ENCODE assay signal across 13 mouse cellular contexts in the genomic region with DNA sequence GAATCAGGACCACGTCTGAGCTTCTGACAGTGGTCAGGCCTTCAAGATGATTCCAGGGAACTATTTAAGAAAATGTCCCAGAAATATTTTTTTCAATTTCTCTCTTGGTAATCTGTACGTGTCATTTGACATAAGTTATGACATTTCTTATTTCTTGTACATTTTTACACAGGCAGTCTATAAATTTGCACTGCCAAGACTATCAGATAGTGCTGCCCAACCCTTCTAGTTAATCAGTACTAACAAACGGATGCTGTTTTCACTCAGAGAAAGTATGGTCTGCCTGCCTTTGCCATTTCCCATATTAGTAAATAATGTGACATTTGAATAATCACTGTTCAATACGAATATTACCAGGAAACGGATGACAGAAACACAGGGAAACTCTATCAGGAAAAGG. TPM values are rescaled to one million over a fixed set of nuclear protein-coding genes. Genes with fewer than 3 reads are reported as not detected.
DNase-seq lines count a peak whose midpoint lies in the region; ATAC-seq and TF ChIP-seq lines count a peak whose summit lies in the region.
"Had no signal": no experiment of that assay in that cellular context is flagged by ENCODE, and none has a peak within 500 bp of the region (broad histone marks: within the 10 kb centered on the region; RNA-seq: fewer than 3 reads in every experiment).

No protein-coding gene starts in this region.

- intact Hi-C loops in left cerebral cortex, adult 2 months (cut with DNase I): loop anchor here (5.0 kb wide), 1 partner anchor 61 kb away; the partner anchor contains the start of gene Hpf1
- intact Hi-C loops in left cerebral cortex, postnatal 36 days (cut with DNase I): loop anchor here (10.0 kb wide), 1 partner anchor 318 kb away; the partner anchor contains the start of gene Mfap3l

- peak overlapping the region; percentile 58 for H3K9ac ChIP-seq in liver, embryonic 12.5 days
- H3K9ac ChIP-seq: lung, embryonic 15.5 days had no signal

- H3K36me3 ChIP-seq in erythroblast, embryonic 14.5 days (ENCODE audit: control insufficient read depth): peaks cover 31% of the 10 kb centered on the region
- no peaks in the 10 kb centered on the region for H3K36me3 ChIP-seq in liver, embryonic 12.5 days
- H3K36me3 ChIP-seq in myocyte (ENCODE audit: control insufficient read depth, insufficient read depth): no peaks in the 10 kb centered on the region
- H3K36me3 ChIP-seq: lung, embryonic 15.5 days had no signal

- H3ac ChIP-seq in myocyte (ENCODE audit: control insufficient read depth, insufficient read length): no peak overlapping the region

- peak overlapping the region; percentile 90 for H3K4me3 ChIP-seq in erythroblast, embryonic 14.5 days (replicated peaks)
- H3K4me3 ChIP-seq in left cerebral cortex, adult 2 months: peak overlapping the region; percentile 54; the same call in 1 of the 2 replicates
- peak overlapping the region; percentile 56 for H3K4me3 ChIP-seq in liver, embryonic 12.5 days
- H3K4me3 ChIP-seq in myocyte: peak overlapping the region; percentile 45
- H3K4me3 ChIP-seq: lung, embryonic 15.5 days had no signal

- ATAC-seq in erythroblast, adult 5-6 weeks (replicated peaks; ENCODE audit: low FRiP score, poor library complexity, severe bottlenecking): no peak
- no peak for ATAC-seq in liver, embryonic 12.5 days

- H3K79me2 ChIP-seq in myocyte (ENCODE audit: control insufficient read depth, insufficient read depth): peaks cover 85% of the 10 kb centered on the region

- no peak for TF ChIP-seq CTCF in left cerebral cortex, adult 2 months (IDR thresholded peaks at IDR 0.05)

- no peak for TF ChIP-seq POLR2A in myocyte (IDR thresholded peaks at IDR 0.05; ENCODE audit: insufficient read length, low read depth)

- no peak overlapping the region for H3K27ac ChIP-seq in left cerebral cortex, adult 2 months
- peak overlapping the region; percentile 86 for H3K27ac ChIP-seq in liver, embryonic 12.5 days
- H3K27ac ChIP-seq: lung, embryonic 15.5 days had no signal

- H3K4me1 ChIP-seq in erythroblast, embryonic 14.5 days (ENCODE audit: control insufficient read depth): peaks cover 79% of the 10 kb centered on the region
- H3K4me1 ChIP-seq in liver, embryonic 12.5 days: peaks cover 64% of the 10 kb centered on the region

- no peak for DNase-seq in left cerebral cortex, adult 2 months (ENCODE audit: extremely low spot score in 1 of 2, low spot score in 2 of 2)
- no peak for DNase-seq in left cerebral cortex, postnatal 36 days (ENCODE audit: low spot score in 2 of 2)
- DNase-seq in frontal cortex, postnatal 14 days (ENCODE audit: low spot score in 2 of 2): no peak
- DNase-seq in cerebellum, postnatal 25 days: no peak
- DNase-seq: adrenal gland, adult 8-10 months; gastrocnemius, postnatal 25 days; kidney, adult 2 months; right cerebral cortex, adult 18-20 months had no signal

- no peaks in the 10 kb centered on the region for H3K9me3 ChIP-seq in erythroblast, embryonic 14.5 days (ENCODE audit: control insufficient read depth, low read length)
- H3K9me3 ChIP-seq in liver, embryonic 12.5 days (replicated peaks): no peaks in the 10 kb centered on the region
- H3K9me3 ChIP-seq: lung, embryonic 15.5 days had no signal

- H3K4me2 ChIP-seq in liver, embryonic 12.5 days: peak overlapping the region; percentile 67
- H3K4me2 ChIP-seq in myocyte (ENCODE audit: low read depth): peak overlapping the region; percentile 72
- H3K4me2 ChIP-seq: lung, embryonic 15.5 days had no signal

- WGBS in liver, embryonic 12.5 days (ENCODE audit: insufficient replicate concordance): 32% methylated on average over 5 of the region's 5 CpGs

- H3K27me3 ChIP-seq in erythroblast, embryonic 14.5 days (ENCODE audit: control insufficient read depth): no peaks in the 10 kb centered on the region
- H3K27me3 ChIP-seq in liver, embryonic 12.5 days (replicated peaks): no peaks in the 10 kb centered on the region
- no peaks in the 10 kb centered on the region for H3K27me3 ChIP-seq in myocyte (ENCODE audit: control insufficient read depth, insufficient read depth, insufficient read length)
- H3K27me3 ChIP-seq: lung, embryonic 15.5 days had no signal

TF ChIP-seq in myocyte, 11 proteins besides CTCF, POLR2A, EP300 and RAD21:
- TF ChIP-seq MYOD1 (IDR thresholded peaks at IDR 0.05; ENCODE audit: control insufficient read depth in 1 of 3, insufficient read length in 2 of 3, low read depth in 2 of 3) (no peak), TCF3 (IDR thresholded peaks at IDR 0.05; ENCODE audit: insufficient read length, low read depth) (no peak), MAX (IDR thresholded peaks at IDR 0.05; ENCODE audit: low read depth) (no peak), USF1 (IDR thresholded peaks at IDR 0.05; ENCODE audit: low read depth) (no peak), MYOG (IDR thresholded peaks at IDR 0.05; ENCODE audit: control insufficient read depth in 1 of 3, insufficient read depth in 1 of 3, insufficient read length in 2 of 3, low read depth in 2 of 3) (no peak), E2F4 (IDR thresholded peaks at IDR 0.05; ENCODE audit: insufficient read depth) (no peak), SRF (IDR thresholded peaks at IDR 0.05; ENCODE audit: control insufficient read depth, insufficient read length, low read depth) (no peak), TCF12 (IDR thresholded peaks at IDR 0.05; ENCODE audit: insufficient read depth, poor library complexity, severe bottlenecking) (no peak), CEBPB (IDR thresholded peaks at IDR 0.05; ENCODE audit: insufficient read depth, poor library complexity, severe bottlenecking) (no peak), REST (IDR thresholded peaks at IDR 0.05; ENCODE audit: insufficient read depth, insufficient read length) (no peak), POLR2AphosphoS2 (IDR thresholded peaks at IDR 0.05; ENCODE audit: insufficient read length, low read depth) (no peak)

RNA-seq across cellular contexts. Expression of gene Clcn3, which starts 30.3 kb away (rescaled TPM):
- 3.7 and 4.2 TPM in 2 replicates for polyA plus RNA-seq in erythroblast, embryonic 14.5 days (2012)
- 710 and 760 TPM in 2 replicates for total RNA-seq in erythroblast, adult 5-6 weeks (2015; ENCODE audit: low replicate concordance)
- 1,348 and 1,485 TPM in 2 replicates for total RNA-seq in erythroblast, adult 5-6 weeks (2017; ENCODE audit: low replicate concordance)
- total RNA-seq in left cerebral cortex, adult 2 months (2021): 100 to 1,000 TPM; 122 to 132 TPM
- total RNA-seq in left cerebral cortex, postnatal 36 days (2021): 100 to 1,000 TPM; 132 to 133 TPM
- polyA plus RNA-seq in liver, embryonic 12.5 days (2016; fragmentation: Nextera tagmentation; extraction: Ambion mirVana): 43.8 and 44.9 TPM in 2 replicates
- polyA plus RNA-seq in myocyte (2012; fragmentation: generic; extraction: Trizol): 6.8 TPM

RNA-seq across cellular contexts. Expression of gene Nek1, which starts 40.2 kb away (rescaled TPM):
- polyA plus RNA-seq in erythroblast, embryonic 14.5 days (2012): 0.06 and 0.07 TPM in 2 replicates
- 8.1 and 11.5 TPM in 2 replicates for total RNA-seq in erythroblast, adult 5-6 weeks (2015; ENCODE audit: low replicate concordance)
- total RNA-seq in erythroblast, adult 5-6 weeks (2017; ENCODE audit: low replicate concordance): 17.7 and 18.5 TPM in 2 replicates
- total RNA-seq in left cerebral cortex, adult 2 months (2021): 10 to 100 TPM; 29.9 to 31.8 TPM
- 10 to 100 TPM; 25.0 to 31.6 TPM for total RNA-seq in left cerebral cortex, postnatal 36 days (2021)
- polyA plus RNA-seq in liver, embryonic 12.5 days (2016; fragmentation: Nextera tagmentation; extraction: Ambion mirVana): 10.1 and 10.6 TPM in 2 replicates
- 3.4 TPM for polyA plus RNA-seq in myocyte (2012; fragmentation: generic; extraction: Trizol)

Comparison
In these comparisons a context has a peak if more than half of its experiments do, and no peak if none do; other contexts are left out.
1. RNA of gene Clcn3, which starts 30.3 kb away (total RNA-seq): 710 to 1,485 TPM in erythroblast, adult 5-6 weeks; 132 to 133 TPM in left cerebral cortex, postnatal 36 days and 122 to 132 TPM in left cerebral cortex, adult 2 months; every median in the first group is over 4 times any median in the second.
2. Peak in every context shown above with its lines, with median percentiles within 50 percentile points of each other: H3K4me3 ChIP-seq.